Mouse (Mus musculus): ENCODE measurements at regions not wholly inside any gene's neighbourhood (a gene's known extent, or its start where the extent isn't known, plus 50 kb on each side); places are given as distances from the start of the nearest gene placed in this dataset.

DNA sequence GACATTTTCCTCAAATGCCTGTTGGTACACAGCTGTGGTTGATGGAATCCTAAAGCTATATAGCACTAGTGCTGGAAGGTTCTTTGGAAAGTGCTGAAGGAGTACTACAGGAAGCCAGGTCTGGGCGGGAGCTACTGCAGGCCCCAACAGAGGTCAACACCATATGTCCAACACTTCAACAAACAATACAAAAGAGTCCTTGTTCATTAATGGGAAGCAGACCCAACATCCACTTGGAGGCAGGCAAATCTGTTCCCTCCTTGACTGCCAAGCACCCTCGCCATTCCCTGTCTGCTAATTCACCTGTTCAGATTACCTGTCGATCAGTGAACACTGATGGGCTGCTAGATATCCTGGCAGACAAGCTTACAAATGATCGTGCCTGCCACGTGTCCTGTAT, 148.4 kb upstream of the Kbtbd8 start:
- Histone ChIP-seq H3K4me3 (ENCODE audit: low read depth, low read length) (no peak overlapping the region), H3K36me3 (ENCODE audit: control insufficient read depth, insufficient read depth, low read length) (no peaks in the 10 kb centered on the region), H3K9me3 (ENCODE audit: control insufficient read depth, low read length) (no peaks in the 10 kb centered on the region), H3K27me3 (replicated peaks; ENCODE audit: control insufficient read depth, insufficient read depth, low read length) (no peaks in the 10 kb centered on the region), H3K9ac (ENCODE audit: low read length) (no peak overlapping the region), H3K4me1 (replicated peaks; ENCODE audit: control insufficient read depth, insufficient read depth, low read length) (no peaks in the 10 kb centered on the region), H3K4me2 (ENCODE audit: low read length) (no peak overlapping the region), H3K27ac (ENCODE audit: low read depth) (no peak overlapping the region)
- ATAC-seq (replicated peaks; ENCODE audit: low FRiP score, low TSS enrichment, low read depth) (no peak), DNase-seq (ENCODE audit: low spot score) (peak; percentile 49)
- WGBS, result 69% methylated on average over 5 of the region's 5 CpGs

- ATAC-seq (replicated peaks; ENCODE audit: low FRiP score, low TSS enrichment, low read depth), result no peak
- Histone ChIP-seq H3K27me3 (replicated peaks; ENCODE audit: control insufficient read depth, insufficient read depth, low read length) (no peaks in the 10 kb centered on the region), H3K27ac (ENCODE audit: low read depth) (no peak overlapping the region), H3K36me3 (ENCODE audit: control insufficient read depth, insufficient read depth, low read length) (no peaks in the 10 kb centered on the region), H3K4me1 (replicated peaks; ENCODE audit: control insufficient read depth, insufficient read depth, low read length) (no peaks in the 10 kb centered on the region), H3K4me3 (ENCODE audit: low read depth, low read length) (no peak overlapping the region), H3K4me2 (ENCODE audit: low read length) (no peak overlapping the region), H3K9ac (ENCODE audit: low read length) (no peak overlapping the region), H3K9me3 (ENCODE audit: control insufficient read depth, low read length) (no peaks in the 10 kb centered on the region)
- DNase-seq (ENCODE audit: low spot score), result peak; percentile 69
- 11% methylated on average over 3 of the region's 3 CpGs for WGBS
Observed at GRCm38 (mm10) chr6:94966962-94967361, 150.1 kb upstream of the Kbtbd8 start.

DNA sequence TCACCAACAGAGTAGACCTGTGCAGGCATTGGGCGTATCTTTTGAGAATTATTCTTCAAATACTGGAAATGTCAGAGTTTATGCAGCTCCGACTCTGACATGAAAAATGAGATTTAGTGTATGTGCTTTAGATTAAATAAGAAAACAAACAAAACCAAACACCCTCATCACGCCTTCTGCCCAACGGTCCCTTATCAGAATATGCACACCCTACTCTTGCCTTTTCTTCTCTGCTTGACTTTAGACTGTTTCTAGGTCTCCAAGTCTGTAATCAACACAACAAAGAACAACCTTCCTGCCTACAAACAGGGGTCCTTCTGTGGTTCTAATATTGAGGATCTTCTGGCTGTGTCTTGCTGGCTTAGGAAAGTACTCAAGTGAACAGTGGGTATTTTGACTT, 153.8 kb upstream of the Kbtbd8 start:
- WGBS, result 70% methylated on average over 4 of the region's 4 CpGs
- no peaks in the 10 kb centered on the region for H3K9me3 ChIP-seq (ENCODE audit: control insufficient read depth, low read length)
- H3K9ac ChIP-seq (ENCODE audit: low read length), result no peak overlapping the region
- H3K27me3 ChIP-seq (replicated peaks; ENCODE audit: control insufficient read depth, insufficient read depth, low read length), result no peaks in the 10 kb centered on the region
- DNase-seq (ENCODE audit: low spot score), result no peak
- no peak overlapping the region for H3K27ac ChIP-seq (ENCODE audit: low read depth)
- H3K4me3 ChIP-seq (ENCODE audit: low read depth, low read length), result no peak overlapping the region
- no peaks in the 10 kb centered on the region for H3K4me1 ChIP-seq (replicated peaks; ENCODE audit: control insufficient read depth, insufficient read depth, low read length)
- no peak for ATAC-seq (replicated peaks; ENCODE audit: low FRiP score, low TSS enrichment, low read depth)
- H3K4me2 ChIP-seq (ENCODE audit: low read length), result no peak overlapping the region
- H3K36me3 ChIP-seq (ENCODE audit: control insufficient read depth, insufficient read depth, low read length), result no peaks in the 10 kb centered on the region

DNA sequence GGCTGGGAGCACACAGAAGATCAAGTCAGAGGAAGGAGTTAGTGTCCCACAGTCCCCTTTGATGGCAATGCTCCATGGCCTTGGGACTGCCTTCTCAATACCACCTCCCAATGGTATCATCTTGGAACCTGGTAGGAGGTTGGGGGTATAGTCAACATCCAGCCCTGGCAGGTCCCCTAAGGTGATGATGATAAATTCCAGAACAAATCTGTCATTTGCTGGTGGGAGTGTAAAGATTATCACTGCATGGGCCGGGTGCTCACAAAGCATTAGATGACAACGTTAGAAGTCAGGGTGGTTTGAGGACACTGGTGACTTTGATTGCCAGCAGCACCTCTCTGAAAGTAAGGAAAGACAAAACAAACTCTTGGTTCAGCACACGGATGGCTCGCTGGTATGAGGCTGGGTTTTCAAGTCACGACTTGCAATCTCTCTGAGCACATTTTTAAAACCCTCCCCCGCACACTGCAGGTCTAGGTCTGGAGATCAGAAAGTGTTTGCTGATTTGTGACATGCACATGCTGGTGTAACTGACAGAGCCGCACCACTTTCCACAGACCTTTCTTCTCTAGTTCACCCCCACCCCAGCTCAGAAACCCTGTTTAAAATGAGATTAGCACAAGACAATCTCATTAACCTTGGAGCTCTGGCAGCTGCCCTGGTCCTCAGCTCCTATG, 154.5 kb upstream of the Kbtbd8 start:
- Histone ChIP-seq H3K27me3 (replicated peaks; ENCODE audit: control insufficient read depth, insufficient read depth, low read length) (no peaks in the 10 kb centered on the region), H3K4me2 (ENCODE audit: low read length) (no peak overlapping the region), H3K36me3 (ENCODE audit: control insufficient read depth, insufficient read depth, low read length) (no peaks in the 10 kb centered on the region), H3K4me3 (ENCODE audit: low read depth, low read length) (no peak overlapping the region), H3K4me1 (replicated peaks; ENCODE audit: control insufficient read depth, insufficient read depth, low read length) (no peaks in the 10 kb centered on the region), H3K9me3 (ENCODE audit: control insufficient read depth, low read length) (no peaks in the 10 kb centered on the region), H3K27ac (ENCODE audit: low read depth) (no peak overlapping the region), H3K9ac (ENCODE audit: low read length) (no peak overlapping the region)
- no peak for ATAC-seq (replicated peaks; ENCODE audit: low FRiP score, low TSS enrichment, low read depth)
- DNase-seq (ENCODE audit: low spot score), result no peak
- WGBS, result 44% methylated on average over 7 of the region's 7 CpGs

DNA sequence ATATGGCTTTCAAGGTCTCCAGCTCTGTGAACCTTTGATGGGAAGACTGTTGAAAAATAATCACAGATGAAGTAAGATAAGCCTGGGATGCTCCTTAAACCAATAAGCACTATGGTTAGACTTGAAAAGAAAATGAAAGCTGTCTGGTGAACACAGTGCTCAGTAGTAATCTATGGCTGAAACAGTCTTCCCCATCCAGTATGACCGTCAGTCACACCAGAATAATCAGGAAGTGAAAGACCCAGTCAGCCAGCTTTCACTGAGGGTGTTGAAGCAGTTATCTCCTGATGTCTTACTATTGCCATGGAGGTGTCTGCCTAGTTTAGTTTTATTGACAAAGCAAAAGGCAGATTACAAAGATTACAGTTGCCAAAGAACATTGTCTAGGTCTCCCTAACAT, 155.2 kb upstream of the Kbtbd8 start:
- Histone ChIP-seq H3K4me2 (ENCODE audit: low read length) (no peak overlapping the region), H3K9ac (ENCODE audit: low read length) (no peak overlapping the region), H3K27ac (ENCODE audit: low read depth) (no peak overlapping the region), H3K27me3 (replicated peaks; ENCODE audit: control insufficient read depth, insufficient read depth, low read length) (no peaks in the 10 kb centered on the region), H3K9me3 (ENCODE audit: control insufficient read depth, low read length) (no peaks in the 10 kb centered on the region), H3K36me3 (ENCODE audit: control insufficient read depth, insufficient read depth, low read length) (no peaks in the 10 kb centered on the region), H3K4me1 (replicated peaks; ENCODE audit: control insufficient read depth, insufficient read depth, low read length) (no peaks in the 10 kb centered on the region), H3K4me3 (ENCODE audit: low read depth, low read length) (no peak overlapping the region)
- 92% methylated on average over 1 of the region's 1 CpGs for WGBS
- DNase-seq (ENCODE audit: low spot score) (no peak), ATAC-seq (replicated peaks; ENCODE audit: low FRiP score, low TSS enrichment, low read depth) (no peak)

DNA sequence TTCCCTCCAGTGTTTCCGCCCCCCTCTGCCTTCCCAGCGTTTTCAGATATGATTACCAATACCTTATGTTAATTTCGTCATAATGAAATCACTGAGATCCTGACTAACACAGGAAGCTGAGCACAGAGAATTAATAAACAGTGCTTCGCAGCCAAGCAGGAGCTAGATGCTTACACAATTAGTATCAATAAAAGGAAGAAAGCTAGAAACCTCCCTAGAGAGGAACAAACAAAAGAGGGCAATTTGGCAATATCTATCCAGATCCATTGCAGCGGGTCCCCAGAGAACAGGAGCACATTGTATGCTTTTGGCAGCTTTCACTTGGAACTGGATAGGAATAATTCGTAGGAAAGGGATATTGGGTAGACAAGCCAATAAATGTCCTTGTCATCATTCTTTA, 159.1 kb upstream of the Kbtbd8 start:
- WGBS, result 68% methylated on average over 6 of the region's 6 CpGs

GRCm38 (mm10) chr6:94957172-94957668, 159.8 kb upstream of the Kbtbd8 start:
- H3K4me3 ChIP-seq (ENCODE audit: low read depth, low read length), result no peak overlapping the region
- no peak overlapping the region for H3K4me2 ChIP-seq (ENCODE audit: low read length)
- H3K36me3 ChIP-seq (ENCODE audit: control insufficient read depth, insufficient read depth, low read length), result no peaks in the 10 kb centered on the region
- no peak for DNase-seq (ENCODE audit: low spot score)
- no peak overlapping the region for H3K9ac ChIP-seq (ENCODE audit: low read length)
- no peaks in the 10 kb centered on the region for H3K4me1 ChIP-seq (replicated peaks; ENCODE audit: control insufficient read depth, insufficient read depth, low read length)
- WGBS, result 72% methylated on average over 6 of the region's 6 CpGs
- H3K27me3 ChIP-seq (replicated peaks; ENCODE audit: control insufficient read depth, insufficient read depth, low read length), result no peaks in the 10 kb centered on the region
- no peak overlapping the region for H3K27ac ChIP-seq (ENCODE audit: low read depth)
- peaks cover 4% of the 10 kb centered on the region for H3K9me3 ChIP-seq (ENCODE audit: control insufficient read depth, low read length)
- no peak for ATAC-seq (replicated peaks; ENCODE audit: low FRiP score, low TSS enrichment, low read depth)

More for the DNA sequence above, 159.1 kb upstream of the Kbtbd8 start:
- no peak overlapping the region for H3K27ac ChIP-seq (ENCODE audit: low read depth)
- ATAC-seq (replicated peaks; ENCODE audit: low FRiP score, low TSS enrichment, low read depth) (no peak), DNase-seq (ENCODE audit: low spot score) (no peak)
- H3K4me1 ChIP-seq (replicated peaks; ENCODE audit: control insufficient read depth, insufficient read depth, low read length), result no peaks in the 10 kb centered on the region
- H3K27me3 ChIP-seq (replicated peaks; ENCODE audit: control insufficient read depth, insufficient read depth, low read length), result no peaks in the 10 kb centered on the region
- no peak overlapping the region for H3K4me3 ChIP-seq (ENCODE audit: low read depth, low read length)
- H3K9ac ChIP-seq (ENCODE audit: low read length), result no peak overlapping the region
- peaks cover 4% of the 10 kb centered on the region for H3K9me3 ChIP-seq (ENCODE audit: control insufficient read depth, low read length)
- no peaks in the 10 kb centered on the region for H3K36me3 ChIP-seq (ENCODE audit: control insufficient read depth, insufficient read depth, low read length)
- H3K4me2 ChIP-seq (ENCODE audit: low read length), result no peak overlapping the region

- no peak overlapping the region for H3K4me2 ChIP-seq (ENCODE audit: low read length)
- no peaks in the 10 kb centered on the region for H3K27me3 ChIP-seq (replicated peaks; ENCODE audit: control insufficient read depth, insufficient read depth, low read length)
- no peak for DNase-seq (ENCODE audit: low spot score)
- no peak overlapping the region for H3K27ac ChIP-seq (ENCODE audit: low read depth)
- H3K4me3 ChIP-seq (ENCODE audit: low read depth, low read length), result no peak overlapping the region
- WGBS, result 66% methylated on average over 2 of the region's 2 CpGs
- peaks cover 4% of the 10 kb centered on the region for H3K9me3 ChIP-seq (ENCODE audit: control insufficient read depth, low read length)
- H3K4me1 ChIP-seq (replicated peaks; ENCODE audit: control insufficient read depth, insufficient read depth, low read length), result no peaks in the 10 kb centered on the region
- no peaks in the 10 kb centered on the region for H3K36me3 ChIP-seq (ENCODE audit: control insufficient read depth, insufficient read depth, low read length)
- no peak overlapping the region for H3K9ac ChIP-seq (ENCODE audit: low read length)
- no peak for ATAC-seq (replicated peaks; ENCODE audit: low FRiP score, low TSS enrichment, low read depth)
Observed at GRCm38 (mm10) chr6:94954580-94954979, 162.5 kb upstream of the Kbtbd8 start.

DNA sequence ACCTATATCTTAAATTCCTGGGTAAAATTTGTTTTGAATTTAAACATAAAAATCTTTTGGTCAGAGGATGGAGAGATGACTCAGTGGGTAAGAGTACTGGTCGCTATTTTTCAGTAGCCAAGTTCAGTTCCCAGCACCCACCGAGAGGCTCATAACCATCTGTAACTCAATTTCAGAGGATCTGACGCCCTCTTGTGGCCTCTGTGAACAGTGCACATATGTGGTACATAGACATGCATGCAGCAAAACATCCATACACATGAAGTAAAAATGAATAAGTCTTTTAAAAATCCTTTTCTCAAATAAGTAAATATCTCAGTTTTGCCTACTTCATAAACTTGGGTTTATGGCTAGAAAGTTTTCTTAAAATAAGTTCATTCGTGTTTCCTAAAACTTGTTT, 163.4 kb upstream of the Kbtbd8 start:
- DNase-seq (ENCODE audit: low spot score) (no peak), ATAC-seq (replicated peaks; ENCODE audit: low FRiP score, low TSS enrichment, low read depth) (no peak)
- Histone ChIP-seq H3K4me1 (replicated peaks; ENCODE audit: control insufficient read depth, insufficient read depth, low read length) (no peaks in the 10 kb centered on the region), H3K9me3 (ENCODE audit: control insufficient read depth, low read length) (peaks cover 4% of the 10 kb centered on the region), H3K27ac (ENCODE audit: low read depth) (no peak overlapping the region), H3K27me3 (replicated peaks; ENCODE audit: control insufficient read depth, insufficient read depth, low read length) (no peaks in the 10 kb centered on the region), H3K9ac (ENCODE audit: low read length) (no peak overlapping the region), H3K36me3 (ENCODE audit: control insufficient read depth, insufficient read depth, low read length) (no peaks in the 10 kb centered on the region), H3K4me3 (ENCODE audit: low read depth, low read length) (no peak overlapping the region), H3K4me2 (ENCODE audit: low read length) (no peak overlapping the region)
- 84% methylated on average over 4 of the region's 4 CpGs for WGBS

Measured in intestine, embryonic 14.5 days (tissue).